Mouse (Mus musculus): ENCODE data around the gene 4933407L21Rik.

- no peak for TF ChIP-seq CTCF (conservative IDR thresholded peaks at IDR 0.05; ENCODE audit: insufficient read depth, insufficient read length, low read depth, low read length)
- TF ChIP-seq POLR2A (IDR thresholded peaks at IDR 0.05; ENCODE audit: low read depth, low read length) = no peak
Measured at GRCm38 (mm10) chr1:85965856-85966255, 37.6 kb downstream of the 4933407L21Rik start.

Measured in kidney, adult 2 months (tissue).